Mouse (Mus musculus) urinary bladder, postnatal 4 days (tissue): ENCODE results near the gene Asic3.
A peak's percentile ranks its signal among the peaks of the same experiment; 100 is the strongest.
"Not testable (repeated sequence)": the region's sequence is repeated elsewhere in the genome, so short reads cannot be mapped to it uniquely, and the experiment has no call there.

Experiments used
- DNase-seq, 2 experiments: peaks; one replicate each; pipeline ENCODE4 v3.0.0; 2021 to 2022; ENCODE audit warnings: low spot score in 2 of 2

Asic3 gene

GRCm38 (mm10) chr5:24388246-24388915 is 24.8 kb upstream of the Asic3 start:
- DNase-seq = no peak

- no peak for DNase-seq
These were observed 24.1 kb upstream of the Asic3 start for GRCm38 (mm10) chr5:24389011-24389657.

GRCm38 (mm10) chr5:24389658-24390020 is 23.6 kb upstream of the Asic3 start:
- no peak for DNase-seq

- no peak for DNase-seq
These were observed 21.3 kb upstream of the Asic3 start, which contains the start of gene Atg9b for GRCm38 (mm10) chr5:24391864-24392263. TSS of gene Atg9b (minus strand) at chr5:24392143.

GRCm38 (mm10) chr5:24392724-24393123 is 20.5 kb upstream of the Asic3 start:
- DNase-seq = no peak

- peak; percentile 72 to 86 for DNase-seq
These were observed 19.7 kb upstream of the Asic3 start, which contains the start of gene Abcb8 for GRCm38 (mm10) chr5:24393392-24393997. TSS of gene Abcb8 (plus strand) at chr5:24393663.

- DNase-seq = peak; percentile 87 to 91
These were observed 18.9 kb upstream of the Asic3 start for GRCm38 (mm10) chr5:24394165-24394894.

- DNase-seq = not testable (repeated sequence)
These were observed 16.9 kb upstream of the Asic3 start for GRCm38 (mm10) chr5:24396254-24396653.

GRCm38 (mm10) chr5:24399686-24400085 is 13.5 kb upstream of the Asic3 start:
- DNase-seq = no peak

- DNase-seq = no peak
These were observed 12.8 kb upstream of the Asic3 start for GRCm38 (mm10) chr5:24400362-24400761.

- no peak for DNase-seq
These were observed 12.1 kb upstream of the Asic3 start for GRCm38 (mm10) chr5:24400911-24401605.

- no peak for DNase-seq
These were observed 11.2 kb upstream of the Asic3 start for GRCm38 (mm10) chr5:24401969-24402368.

- no peak for DNase-seq
These were observed 8.4 kb upstream of the Asic3 start for GRCm38 (mm10) chr5:24404594-24405360.

- no peak for DNase-seq
These were observed 7.8 kb upstream of the Asic3 start for GRCm38 (mm10) chr5:24405389-24405876.

GRCm38 (mm10) chr5:24408651-24409050 is 4.5 kb upstream of the Asic3 start:
- DNase-seq = no peak

- no peak for DNase-seq
These were observed 3.7 kb upstream of the Asic3 start for GRCm38 (mm10) chr5:24409466-24409865.

GRCm38 (mm10) chr5:24412063-24412462 is 1.1 kb upstream of the Asic3 start:
- DNase-seq = no peak

- no peak for DNase-seq
These were observed 746 bp downstream of the Asic3 start for GRCm38 (mm10) chr5:24413938-24414337.

- peak in 1 of 2 experiments; percentile 40 for DNase-seq
These were observed 3.1 kb downstream of the Asic3 start for GRCm38 (mm10) chr5:24416222-24416736.

- DNase-seq = no peak
These were observed 4.4 kb downstream of the Asic3 start for GRCm38 (mm10) chr5:24417587-24417986.
